Mouse (Mus musculus) kidney, adult 18-20 months (tissue): ENCODE measurements around the gene Nudt15.

Experiments used
- DNase-seq: peaks from one replicate; pipeline ENCODE4 v3.0.0; 2021

Gene Nudt15

DNA sequence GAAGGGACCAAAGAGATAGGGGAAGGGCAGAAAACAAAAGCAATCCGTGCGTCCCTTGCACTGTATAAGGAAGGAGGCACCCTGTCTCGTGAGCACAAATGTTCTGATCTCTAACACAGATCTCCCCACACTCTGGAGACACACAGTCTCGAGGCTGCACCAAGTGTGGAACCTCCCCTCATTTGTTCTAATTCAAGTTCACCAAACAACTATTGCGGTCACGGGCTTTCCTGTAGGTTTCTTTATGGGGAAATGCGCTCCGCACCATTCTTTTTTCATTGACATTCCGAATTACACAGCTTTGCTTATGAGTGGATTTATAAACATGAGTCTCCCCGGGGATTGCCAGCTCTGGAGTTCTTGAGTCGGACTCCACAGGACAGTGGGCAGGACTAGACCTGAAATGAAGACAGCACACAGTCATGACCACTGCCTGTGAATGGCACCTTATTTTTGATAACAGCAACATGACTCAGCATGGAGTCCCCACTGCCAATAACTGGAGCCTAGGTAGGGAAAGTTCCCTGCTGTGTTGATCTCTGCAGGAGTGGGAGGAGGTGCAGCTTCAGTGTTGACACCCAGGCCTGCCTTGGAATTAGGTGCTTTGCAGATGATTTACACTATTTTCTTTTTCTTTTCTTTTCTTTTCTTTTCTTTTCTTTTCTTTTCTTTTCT lies 40.2 kb downstream of the Nudt15 start:
- DNase-seq = no peak

DNA sequence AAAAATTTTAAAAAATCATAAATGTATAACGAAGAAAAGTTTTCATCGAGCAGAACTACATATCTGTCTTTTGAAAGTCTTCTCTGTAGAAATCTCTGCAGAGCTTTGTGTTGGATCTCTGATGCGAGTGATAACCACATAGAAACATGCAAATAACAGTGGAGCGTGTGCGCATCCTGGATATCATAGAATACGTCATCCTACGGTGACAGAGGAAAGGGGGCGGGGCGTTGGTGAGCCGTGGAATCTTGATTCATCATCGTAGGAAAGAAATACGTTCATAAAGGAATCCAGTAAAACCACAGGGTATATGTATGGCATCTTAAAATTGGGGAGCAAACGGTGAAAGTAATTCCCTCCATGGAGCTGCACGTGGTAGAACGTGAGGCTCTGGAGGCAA lies 40.8 kb downstream of the Nudt15 start:
- DNase-seq = no peak

DNA sequence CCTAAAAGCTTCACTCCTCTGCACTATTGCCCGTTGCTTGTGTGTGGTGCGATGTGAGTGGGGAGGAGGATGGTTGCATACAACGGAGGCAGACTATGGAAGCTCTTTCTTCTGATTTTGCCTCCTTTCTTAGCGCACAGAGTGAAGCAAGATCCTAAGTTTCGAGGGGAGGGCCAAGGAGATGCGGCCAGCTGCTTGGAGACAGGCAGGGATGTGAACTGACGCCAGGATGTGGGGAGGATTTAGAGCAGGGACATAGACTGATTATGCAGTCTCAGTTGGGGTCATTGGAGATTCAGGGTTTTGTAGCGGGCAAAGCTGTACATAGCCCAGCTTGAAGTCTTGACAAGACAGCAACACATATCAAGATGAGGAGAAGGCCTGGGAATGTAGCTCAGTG lies 41.8 kb downstream of the Nudt15 start:
- no peak for DNase-seq

DNA sequence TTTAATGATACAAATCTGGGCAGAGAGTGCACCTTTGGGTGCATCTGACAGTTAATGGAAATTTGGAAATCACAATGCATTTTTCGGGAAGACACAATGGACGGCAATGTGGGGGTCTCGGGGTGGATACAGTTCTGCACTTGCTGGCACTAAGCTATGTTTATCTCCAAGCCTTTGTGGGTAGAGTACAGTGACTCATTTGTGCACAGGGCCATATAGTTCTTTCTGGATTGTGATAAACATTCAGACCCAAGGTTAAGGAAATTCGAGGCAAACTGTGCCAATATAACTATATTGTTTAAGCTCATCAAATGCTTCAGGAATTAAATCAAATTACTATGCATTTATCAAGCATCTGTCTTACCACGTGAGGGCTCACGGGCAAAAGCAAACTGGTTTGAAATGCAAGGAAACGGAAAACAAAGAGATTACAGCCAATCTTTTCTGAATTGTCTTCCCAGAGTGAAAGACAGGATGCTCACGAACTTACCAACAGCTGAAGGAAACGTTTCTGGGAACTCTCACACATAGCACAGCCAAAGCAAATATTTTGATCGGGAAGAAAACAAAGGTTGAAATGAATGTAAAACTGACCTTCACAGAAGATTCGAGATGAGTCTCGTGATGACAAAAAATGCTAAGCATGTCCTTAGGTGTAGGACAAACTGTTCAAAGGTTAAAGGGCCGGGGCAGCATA lies 44.7 kb downstream of the Nudt15 start:
- no peak for DNase-seq

DNA sequence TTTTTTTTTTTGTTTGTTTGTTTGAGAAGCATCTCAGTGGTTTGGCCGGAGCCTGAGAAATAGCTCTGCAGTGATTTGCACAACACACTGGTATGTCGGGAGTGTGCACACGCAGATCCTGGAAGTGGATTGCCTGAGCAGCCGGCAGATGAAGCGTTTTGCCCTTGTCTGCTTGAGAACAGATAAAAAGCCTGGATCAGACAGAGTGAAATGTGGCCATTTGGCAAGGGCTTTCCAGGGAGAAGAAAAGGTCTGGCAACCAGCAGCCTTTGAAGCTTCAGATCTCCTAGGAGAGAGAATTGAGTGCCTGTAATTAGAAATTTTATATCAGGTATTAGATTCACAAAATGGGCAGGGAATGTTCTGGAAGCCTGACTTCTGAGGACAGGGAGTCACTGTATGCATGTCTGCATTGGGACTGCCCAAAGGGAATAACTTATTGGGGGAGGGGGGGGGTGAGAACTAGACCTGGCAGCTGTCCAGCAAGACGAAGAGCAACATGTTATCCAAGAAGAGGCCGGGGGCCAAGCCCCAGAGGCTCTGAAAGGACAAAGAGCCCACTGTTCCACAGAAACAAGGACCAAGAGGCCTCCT lies 45.4 kb downstream of the Nudt15 start:
- no peak for DNase-seq

DNA sequence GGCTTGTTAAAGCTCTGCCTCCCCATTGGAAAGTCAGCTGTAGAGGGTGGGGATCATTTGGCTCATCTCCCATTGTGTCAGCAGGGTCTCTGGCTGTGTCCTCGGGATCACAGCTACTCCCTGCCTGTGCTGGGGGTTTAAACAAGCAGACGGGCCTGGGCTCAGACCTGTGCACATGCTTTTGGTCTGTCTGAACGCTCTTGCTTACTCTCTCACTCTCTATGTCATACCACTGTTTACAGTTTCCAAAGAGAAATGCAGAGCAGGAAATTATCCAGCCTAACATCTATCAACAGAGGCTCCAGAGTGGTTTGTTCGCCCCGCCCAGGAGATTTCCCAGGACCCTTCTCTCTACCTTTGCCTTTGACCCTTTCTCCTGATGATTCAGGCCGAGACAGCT lies 46.3 kb downstream of the Nudt15 start:
- DNase-seq = no peak

DNA sequence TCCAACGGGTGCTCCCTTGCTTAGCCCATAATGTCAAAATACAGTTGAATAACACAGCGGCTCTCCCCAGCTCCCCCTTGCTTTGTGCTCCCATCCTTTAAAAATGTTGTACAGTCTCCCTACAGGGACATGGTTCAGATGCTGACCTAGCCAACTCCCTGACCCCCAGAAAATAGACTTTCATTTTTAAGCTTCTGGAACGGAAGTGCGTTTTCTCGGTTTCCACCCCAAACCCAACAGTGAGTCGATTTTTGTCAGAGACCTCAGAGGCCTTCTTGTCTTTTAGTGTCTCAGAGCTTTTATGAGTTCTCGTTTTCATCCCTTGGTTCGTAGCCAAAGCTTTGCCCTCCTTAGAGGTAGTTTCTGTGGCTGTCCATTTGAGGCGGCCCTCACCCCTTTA lies 46.8 kb downstream of the Nudt15 start:
- DNase-seq = no peak

DNA sequence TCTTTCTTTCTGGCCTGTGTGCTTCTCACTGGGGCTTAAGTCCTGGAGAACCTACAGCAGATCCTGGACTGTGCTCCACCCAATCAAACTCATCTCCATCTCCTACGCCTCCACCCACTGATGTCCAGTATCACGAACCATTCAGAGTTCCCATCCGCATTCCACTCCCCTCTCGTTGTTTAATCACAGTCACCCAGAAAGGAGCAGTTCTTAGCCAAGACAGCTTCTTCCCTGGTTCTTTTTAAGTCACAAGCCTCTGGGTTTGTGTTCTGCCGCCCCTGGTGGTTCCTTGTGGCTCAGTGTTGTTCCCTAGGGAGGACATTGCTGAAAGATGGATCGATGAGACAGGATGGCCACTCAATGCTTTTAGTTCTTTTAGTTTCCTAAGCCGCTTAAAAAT lies 52.3 kb downstream of the Nudt15 start:
- no peak for DNase-seq

DNA sequence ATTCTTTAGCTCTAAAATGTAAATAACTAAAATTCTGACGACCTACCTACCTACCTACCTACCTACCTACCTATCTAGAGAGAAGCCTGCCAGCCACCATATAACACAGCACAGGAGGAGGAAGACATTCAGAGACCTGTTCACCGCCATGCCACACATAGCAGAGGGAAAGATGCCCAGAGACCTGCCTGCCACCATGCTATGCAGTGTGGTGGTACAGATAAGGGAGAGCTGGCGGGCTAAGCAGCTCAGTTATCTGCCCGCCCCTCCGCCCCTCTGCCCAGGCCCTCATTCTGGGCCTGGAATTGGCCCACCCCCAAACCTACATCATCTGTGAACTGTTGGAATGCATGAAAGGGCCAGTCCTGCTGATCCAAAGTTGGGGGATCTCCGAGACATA lies 53.9 kb downstream of the Nudt15 start:
- DNase-seq = no peak

DNA sequence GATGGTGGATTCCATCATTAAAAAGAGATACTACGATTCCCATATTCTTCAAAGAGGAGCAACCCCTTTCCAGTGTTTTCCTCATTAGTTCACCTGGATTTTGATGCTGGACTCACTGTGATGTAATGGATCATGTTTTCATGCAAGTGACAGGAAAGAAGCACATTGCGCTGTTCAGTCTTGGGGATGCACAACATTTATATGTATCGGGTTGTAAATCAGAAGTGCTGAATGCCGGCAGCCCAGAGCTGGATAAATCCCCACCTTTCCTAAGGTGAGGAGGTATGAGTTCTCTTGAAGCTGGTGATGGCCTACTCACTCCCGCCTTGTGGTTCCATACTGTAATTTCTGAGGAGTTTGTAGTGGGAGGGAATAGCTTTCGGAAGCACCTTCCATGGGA lies 54.7 kb downstream of the Nudt15 start:
- DNase-seq = no peak

DNA sequence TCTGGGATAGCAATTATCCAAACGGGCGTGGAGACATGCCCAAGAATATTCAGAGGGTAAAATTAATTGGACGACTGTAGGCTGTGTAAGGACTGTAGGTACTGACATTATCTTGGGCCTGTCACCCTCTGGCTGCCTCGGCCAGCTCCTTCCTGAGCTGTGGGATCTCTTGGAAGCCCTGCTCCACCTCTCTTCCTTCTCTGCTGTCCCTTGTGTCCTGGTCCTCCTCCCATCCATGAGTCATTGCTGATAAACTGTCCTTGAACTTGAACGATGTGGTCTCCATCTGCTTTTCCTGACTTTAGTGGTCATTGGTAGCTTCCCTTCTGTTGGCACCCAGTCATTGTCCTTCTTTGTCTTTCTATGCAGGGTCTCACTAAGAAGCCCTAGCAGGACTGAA lies 61.4 kb downstream of the Nudt15 start:
- DNase-seq = no peak

DNA sequence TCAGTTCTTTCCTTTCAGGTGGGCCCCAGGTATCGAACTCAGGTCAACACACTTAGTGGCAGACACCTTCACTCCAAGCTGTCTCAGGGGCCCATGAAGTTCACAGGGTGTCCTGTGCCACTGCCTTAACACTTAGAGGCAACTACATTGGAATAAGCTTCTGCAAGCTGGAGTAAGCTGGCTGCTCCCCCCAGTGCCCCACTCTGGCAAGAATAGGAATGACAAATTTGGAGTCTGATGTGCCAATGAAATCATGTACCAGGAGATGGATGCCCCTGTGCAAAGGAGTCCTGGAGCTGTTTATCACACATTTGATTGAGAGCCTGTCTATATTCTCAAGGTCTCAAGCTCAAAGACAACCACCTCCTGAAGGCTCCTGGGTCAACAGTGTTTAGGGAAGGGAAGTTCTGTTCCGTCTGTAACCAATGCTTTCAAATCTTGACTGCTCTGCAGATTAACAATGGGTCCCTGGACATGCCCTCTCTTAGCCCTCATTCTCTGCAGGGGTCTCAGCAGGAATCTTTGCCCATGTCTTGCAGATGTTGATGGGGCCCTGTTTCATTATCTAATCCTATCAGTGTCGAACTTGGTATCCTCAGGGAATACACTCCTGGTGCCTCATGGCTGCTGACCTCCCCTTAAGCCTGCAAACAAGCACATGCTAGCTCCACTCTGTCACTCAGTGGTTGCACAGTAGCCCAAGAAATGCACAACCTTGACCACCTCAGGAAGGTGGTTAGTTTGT lies 63.5 kb downstream of the Nudt15 start:
- DNase-seq = no peak

DNA sequence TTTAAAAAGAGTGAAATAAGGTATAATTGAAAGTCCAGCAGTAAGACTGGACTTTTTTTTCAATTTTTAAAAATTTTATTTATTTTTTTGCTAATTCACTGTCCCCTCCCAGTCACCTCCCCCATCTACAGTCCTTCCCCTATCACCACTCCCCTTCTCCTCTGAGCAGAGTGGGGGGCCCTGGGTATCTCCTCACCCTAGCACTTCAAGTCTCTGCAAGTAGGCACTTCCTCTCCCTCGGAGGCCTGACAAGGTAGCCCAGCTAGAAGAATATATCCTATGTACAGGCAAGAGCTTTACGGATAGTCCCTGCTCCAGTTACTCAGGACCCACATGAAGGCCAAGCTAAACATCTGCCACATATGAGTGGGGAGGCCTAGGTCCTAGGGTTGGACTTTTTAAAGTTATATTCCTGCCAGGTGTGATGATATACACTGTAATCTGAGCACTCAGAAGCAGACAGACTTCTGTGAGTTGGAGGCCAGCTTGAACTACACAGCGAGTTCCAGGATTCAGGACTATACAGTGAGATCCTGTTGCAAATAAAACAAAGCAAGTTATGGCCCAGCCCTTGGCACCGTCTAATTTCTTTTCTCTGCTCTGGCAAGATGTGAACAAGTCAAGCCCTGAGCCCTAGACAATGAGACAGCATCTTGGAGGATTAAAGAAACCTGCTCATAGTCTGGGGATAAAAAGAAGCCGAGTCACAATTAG lies 64.4 kb downstream of the Nudt15 start:
- DNase-seq = no peak

DNA sequence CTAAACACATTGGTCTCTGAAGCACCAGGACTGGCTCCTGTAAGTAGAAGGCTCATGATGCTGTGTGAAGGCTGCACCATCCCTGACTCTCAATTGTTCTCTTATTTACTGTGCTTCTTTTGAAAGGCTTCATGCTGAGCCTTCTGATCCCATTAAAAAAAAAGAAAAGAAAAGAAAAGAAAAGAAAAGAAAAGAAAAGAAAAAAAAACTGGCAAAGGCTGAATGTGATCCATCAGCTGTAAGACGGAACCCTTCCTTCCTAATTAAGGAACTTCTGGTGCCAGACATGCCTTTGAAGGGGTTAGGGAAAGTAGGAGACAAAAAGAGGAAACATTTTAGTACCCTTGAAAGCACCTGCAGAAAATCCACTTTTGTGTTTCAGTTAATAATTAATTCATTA lies 68.3 kb downstream of the Nudt15 start:
- DNase-seq = no peak

DNA sequence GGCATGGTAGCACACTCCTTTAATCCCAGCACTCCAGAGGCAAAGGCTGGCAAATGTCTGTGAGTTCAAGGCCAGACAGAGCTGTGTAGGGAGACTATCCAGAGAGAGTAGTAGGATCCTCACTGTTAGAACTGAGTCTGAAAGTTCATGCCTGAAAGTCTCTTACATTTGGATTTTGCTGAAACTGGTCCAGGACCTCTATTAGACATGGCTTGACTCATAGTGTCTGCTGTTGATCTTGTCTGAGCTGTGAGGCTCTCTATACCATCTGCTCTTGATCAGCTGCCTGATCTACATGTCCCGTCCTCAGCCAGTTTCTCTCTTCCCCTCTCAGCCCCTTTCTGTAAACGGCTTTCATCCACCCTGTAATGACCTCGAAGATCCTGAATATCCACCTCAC lies 69.7 kb downstream of the Nudt15 start:
- DNase-seq = no peak

DNA sequence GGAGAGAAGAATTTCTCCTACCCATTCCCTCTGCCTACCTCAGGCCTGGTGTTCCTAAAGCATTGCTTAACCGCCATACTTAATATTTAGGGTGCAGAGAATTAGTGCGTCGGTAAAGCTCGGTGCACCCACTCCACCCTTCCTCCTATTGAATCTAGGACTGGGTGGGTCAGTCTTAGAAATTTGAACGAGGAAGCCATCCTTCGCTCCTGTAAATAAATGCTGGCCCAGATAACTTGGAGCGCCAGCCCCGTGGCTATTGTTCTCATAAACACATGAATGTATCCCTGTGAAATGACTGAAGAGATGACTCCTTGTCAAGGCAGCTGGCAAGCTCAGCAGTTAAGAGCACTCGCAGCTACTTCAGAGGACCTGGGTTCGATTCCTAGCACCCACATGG lies 71.0 kb downstream of the Nudt15 start:
- no peak for DNase-seq

DNA sequence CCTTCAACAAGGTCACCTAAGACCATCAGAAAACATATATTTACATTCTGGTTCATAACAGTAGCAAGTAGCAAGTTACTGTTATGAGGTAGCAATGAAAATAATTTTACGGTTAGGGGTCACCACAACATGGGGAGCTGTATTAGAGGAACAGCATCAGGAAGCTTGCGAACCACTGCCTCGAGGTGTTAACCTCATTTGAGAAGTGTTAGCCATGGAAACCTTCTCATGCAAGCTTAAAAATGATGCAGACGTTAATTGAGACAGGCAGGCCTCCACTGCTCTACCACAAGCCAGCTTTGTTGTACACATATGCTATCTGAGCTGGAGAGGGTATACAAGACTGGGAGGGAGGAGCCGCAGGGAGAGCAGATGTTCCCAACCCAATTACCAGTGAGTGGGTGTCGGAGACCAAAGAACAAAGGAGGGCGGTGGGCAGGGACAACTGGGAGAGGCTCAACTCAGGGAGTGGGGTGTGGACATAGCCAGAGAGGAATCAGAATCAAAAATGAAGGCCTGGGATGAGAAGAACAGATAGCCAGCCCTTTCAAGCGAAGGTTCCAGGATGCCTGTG lies 71.6 kb downstream of the Nudt15 start:
- no peak for DNase-seq

DNA sequence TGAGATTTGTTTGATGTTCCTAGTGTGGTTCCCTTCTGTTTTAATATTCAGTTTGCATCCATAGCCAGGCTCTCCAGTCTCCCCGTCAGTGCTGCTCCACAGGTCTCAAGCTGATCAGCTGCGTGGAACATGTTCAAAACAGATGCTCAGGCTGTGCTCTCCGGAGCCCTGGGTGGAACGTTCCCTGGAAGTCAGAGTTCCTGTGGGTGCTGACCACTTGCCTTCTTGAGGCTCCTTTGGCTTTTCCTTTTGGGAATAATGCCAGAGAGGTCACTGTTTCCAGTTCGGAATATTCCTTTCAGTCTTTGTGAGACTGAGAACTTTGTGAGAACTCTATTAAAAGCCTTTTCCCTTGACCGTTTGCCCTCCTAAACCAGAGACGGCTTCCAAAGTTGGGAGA lies 72.5 kb downstream of the Nudt15 start:
- DNase-seq = peak; percentile 43

DNA sequence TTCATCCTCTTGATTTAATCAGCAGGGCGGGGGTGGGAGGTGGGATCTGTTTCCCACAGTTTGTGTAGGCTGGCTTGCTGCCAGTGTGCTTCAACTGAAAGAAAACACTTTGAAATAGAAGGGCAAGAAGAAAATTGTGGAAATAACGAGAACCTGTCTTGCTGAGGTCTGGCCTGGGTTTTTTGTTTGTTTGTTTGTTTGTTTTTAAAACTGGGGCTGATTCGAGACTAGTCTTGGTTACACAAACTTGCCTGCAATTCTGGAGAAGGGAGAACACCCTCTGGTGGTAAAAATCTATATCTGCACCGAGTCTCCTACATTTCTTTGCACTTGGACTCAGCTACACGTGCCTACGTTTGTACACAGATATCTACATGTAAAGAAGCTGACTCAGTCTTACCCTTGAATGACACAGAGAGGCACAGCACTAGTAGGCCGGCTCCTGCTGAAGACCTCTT lies 73.4 kb downstream of the Nudt15 start:
- DNase-seq = peak; percentile 52

DNA sequence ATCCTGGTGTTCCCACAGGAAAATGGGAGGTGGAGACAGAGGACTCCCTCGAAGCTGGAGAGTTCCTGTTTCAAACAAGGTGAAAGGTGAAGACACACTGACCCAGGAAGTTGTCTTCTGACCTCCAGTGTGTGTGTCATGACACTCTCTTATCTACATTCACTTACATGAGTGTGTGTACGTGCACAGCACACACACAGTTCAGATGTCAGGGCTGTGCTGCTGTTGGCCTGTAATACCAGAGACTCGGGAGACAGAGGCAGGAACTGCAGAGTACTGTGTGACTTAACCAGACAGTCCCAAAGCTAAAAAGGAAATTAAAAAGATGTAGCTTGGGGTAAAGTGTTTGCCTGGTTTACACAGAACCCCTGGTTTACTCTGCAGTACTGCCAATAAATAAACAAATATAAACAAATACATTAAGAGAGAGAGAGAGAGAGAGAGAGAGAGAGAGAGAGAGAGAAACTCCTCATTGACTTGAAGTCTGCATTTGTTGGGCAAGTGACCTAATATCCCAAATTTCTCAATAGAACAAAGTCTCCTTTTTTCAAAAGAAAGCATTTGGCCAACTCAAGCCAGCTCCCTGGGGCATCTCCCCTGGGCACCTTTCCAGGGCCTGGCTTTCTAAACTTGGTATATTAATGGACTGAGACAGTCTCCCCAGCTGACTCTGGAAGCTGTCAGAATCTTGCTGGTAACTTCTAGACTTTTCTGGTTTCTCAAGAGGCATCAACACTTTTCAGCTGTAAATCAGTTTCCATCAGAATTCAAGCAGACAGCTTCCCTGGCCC lies 74.2 kb downstream of the Nudt15 start:
- peak; percentile 73 for DNase-seq

DNA sequence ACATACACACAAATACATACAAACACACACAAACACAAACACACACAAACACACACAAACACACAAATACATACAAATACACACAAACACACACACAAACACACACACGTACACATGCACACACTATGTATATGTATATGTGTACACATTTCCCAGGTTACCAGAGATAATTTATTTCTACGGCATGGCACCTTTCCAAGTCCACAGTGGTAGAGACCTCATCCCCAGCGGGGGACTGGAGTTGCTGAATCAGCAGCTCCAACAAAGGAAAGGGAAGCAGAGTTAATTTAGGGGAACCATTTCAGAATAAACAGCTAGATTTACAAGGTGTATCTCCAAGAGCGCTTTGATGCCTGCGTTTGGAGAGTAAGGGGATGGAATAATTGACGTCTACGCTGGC lies 75.8 kb downstream of the Nudt15 start:
- no peak for DNase-seq

DNA sequence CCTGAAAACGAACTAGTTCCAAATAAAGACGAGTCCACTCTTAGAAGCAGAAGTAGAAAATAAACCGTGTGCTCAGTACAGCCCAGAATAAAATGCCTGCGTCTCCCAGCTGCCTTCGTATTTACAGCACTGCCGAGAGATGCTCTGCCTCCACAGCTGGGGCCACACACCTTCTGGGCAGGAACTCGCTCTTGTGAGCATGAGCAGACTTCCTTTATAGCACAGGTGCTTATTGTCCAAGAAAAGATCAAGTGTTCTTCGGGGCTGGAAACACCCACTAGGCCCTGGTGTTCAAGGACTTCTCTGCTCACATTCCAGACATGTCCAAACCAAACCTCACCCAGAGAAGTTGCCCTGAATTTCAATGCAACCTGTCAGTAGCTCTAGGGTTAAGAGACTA lies 77.4 kb downstream of the Nudt15 start:
- no peak for DNase-seq
